Mouse (Mus musculus) MEL (cell line): Measurements from ENCODE around the gene Pde10a. TPM values are rescaled to one million over a fixed set of nuclear protein-coding genes. Genes with fewer than 3 reads are reported as not detected.

Source experiments
- DNase-seq: peaks from one replicate; pipeline ENCODE4 v3.0.0; 2011; ENCODE audit warnings: low read depth, low spot score
- H3K27ac ChIP-seq: 2 replicates; pipeline ENCODE4 v1.5.1; 2012; ENCODE audit warnings: low read depth, mild to moderate bottlenecking, control low read depth, low read length, moderate library complexity; ENCODE audit not compliant: control insufficient read depth
- H3K27me3 ChIP-seq, 2 experiments: fragments of 150-350 bp in 1 of 2; sonication (generic) in 1 of 2; 2 replicates each; pipeline ENCODE4 v1.6.1; 2012; ENCODE audit warnings: low read length in 2 of 2, mild to moderate bottlenecking in 2 of 2, improper control_type of control experiment in 1 of 2, moderate library complexity in 1 of 2; ENCODE audit not compliant: insufficient read depth in 2 of 2, control insufficient read depth in 1 of 2
- H3K36me3 ChIP-seq, 2 experiments: 2 replicates each; pipeline ENCODE4 v1.6.1; 2012 to 2014; ENCODE audit warnings: low read length in 2 of 2, improper control_type of control experiment in 1 of 2, inconsistent platforms in 1 of 2, mild to moderate bottlenecking in 1 of 2; ENCODE audit not compliant: insufficient read depth in 2 of 2, control insufficient read depth in 1 of 2
- H3K4me1 ChIP-seq, 2 experiments: fragments of 150-350 bp in 1 of 2; sonication (generic) in 1 of 2; 2 replicates each; pipeline ENCODE4 v1.6.1; 2012; ENCODE audit warnings: low read length in 2 of 2, improper control_type of control experiment in 1 of 2, mild to moderate bottlenecking in 1 of 2; ENCODE audit not compliant: insufficient read depth in 2 of 2, control insufficient read depth in 1 of 2
- H3K4me3 ChIP-seq, 2 experiments: fragments of 150-350 bp in 1 of 2; sonication (generic) in 1 of 2; 2 replicates each; pipeline ENCODE4 v1.5.1; 2012; ENCODE audit warnings: low read depth in 2 of 2, low read length in 2 of 2, mild to moderate bottlenecking in 2 of 2, moderate library complexity in 2 of 2, control low read depth in 1 of 2, improper control_type of control experiment in 1 of 2; ENCODE audit not compliant: control insufficient read depth in 1 of 2, insufficient read depth in 1 of 2
- H3K79me2 ChIP-seq: 2 replicates; pipeline ENCODE4 v1.6.1; 2012; ENCODE audit warnings: mild to moderate bottlenecking, low read length, moderate library complexity; ENCODE audit not compliant: control insufficient read depth, poor library complexity, insufficient read depth
- H3K9ac ChIP-seq: 2 replicates; pipeline ENCODE4 v1.6.1; 2012; ENCODE audit warnings: low read depth, mild to moderate bottlenecking, control low read depth, low read length, moderate library complexity; ENCODE audit not compliant: control insufficient read depth, poor library complexity, severe bottlenecking
- H3K9me3 ChIP-seq: fragments of 150-350 bp; sonication (generic); replicated peaks from 2 replicates; pipeline ENCODE4 v1.6.1; 2012; ENCODE audit warnings: mild to moderate bottlenecking, low read length, improper control_type of control experiment, moderate library complexity; ENCODE audit not compliant: insufficient read depth
- CHD1 ChIP-seq: IDR thresholded peaks from 2 replicates; pipeline ENCODE4 v1.6.1; 2012; ENCODE audit warnings: low read depth, mild to moderate bottlenecking, inconsistent platforms, low read length, improper control_type of control experiment
- CHD2 ChIP-seq: IDR thresholded peaks from 2 replicates; pipeline ENCODE4 v1.6.1; 2011; ENCODE audit warnings: low read length, improper control_type of control experiment
- ELF1 ChIP-seq: IDR thresholded peaks from 2 replicates; pipeline ENCODE4 v1.6.1; 2014; ENCODE audit warnings: low read depth, mild to moderate bottlenecking, inconsistent platforms, low read length, improper control_type of control experiment, moderate library complexity
- EP300 ChIP-seq, 2 experiments: IDR thresholded peaks; 2 replicates each; pipeline ENCODE4 v1.6.1; 2011; ENCODE audit warnings: improper control_type of control experiment in 2 of 2, low read length in 2 of 2, low read depth in 1 of 2, mild to moderate bottlenecking in 1 of 2
- GATA1 ChIP-seq: IDR thresholded peaks from 2 replicates; pipeline ENCODE4 v1.6.1; 2011; ENCODE audit warnings: low read depth, low read length, improper control_type of control experiment
- JUND ChIP-seq: IDR thresholded peaks from 2 replicates; pipeline ENCODE4 v1.6.1; 2011; ENCODE audit warnings: low read depth, mild to moderate bottlenecking, improper control_type of control experiment, low read length
- KAT2A ChIP-seq: conservative IDR thresholded peaks from 2 replicates; pipeline ENCODE4 v1.6.1; 2012; ENCODE audit warnings: low read depth, low read length, improper control_type of control experiment, inconsistent platforms
- NRF1 ChIP-seq: IDR thresholded peaks from 2 replicates; pipeline ENCODE4 v1.6.1; 2014; ENCODE audit warnings: low read depth, mild to moderate bottlenecking, inconsistent platforms, low read length, improper control_type of control experiment, moderate library complexity; ENCODE audit not compliant: poor library complexity, insufficient read depth, severe bottlenecking
- POLR2A ChIP-seq, 2 experiments: IDR thresholded peaks; 2 replicates each; pipeline ENCODE4 v1.6.1; 2011 to 2012; ENCODE audit warnings: low read length in 2 of 2, mild to moderate bottlenecking in 2 of 2, control low read depth in 1 of 2, improper control_type of control experiment in 1 of 2, low read depth in 1 of 2, moderate library complexity in 1 of 2; ENCODE audit not compliant: control insufficient read depth in 1 of 2, insufficient read depth in 1 of 2, poor library complexity in 1 of 2
- POLR2AphosphoS2 ChIP-seq: IDR thresholded peaks from 2 replicates; pipeline ENCODE4 v1.6.1; 2011; ENCODE audit warnings: low read length, improper control_type of control experiment
- POLR2AphosphoS5 ChIP-seq: IDR thresholded peaks from 2 replicates; pipeline ENCODE4 v1.6.1; 2012; ENCODE audit warnings: low read depth, borderline replicate concordance, mild to moderate bottlenecking, inconsistent platforms, low read length, moderate library complexity, mixed read lengths
- RAD21 ChIP-seq: IDR thresholded peaks from 2 replicates; pipeline ENCODE4 v1.6.1; 2011; ENCODE audit warnings: mild to moderate bottlenecking, low read depth, low read length, improper control_type of control experiment
- RCOR1 ChIP-seq: IDR thresholded peaks from 2 replicates; pipeline ENCODE4 v1.6.1; 2012; ENCODE audit warnings: low read depth, mild to moderate bottlenecking, inconsistent platforms, low read length, improper control_type of control experiment
- SIN3A ChIP-seq: IDR thresholded peaks from 2 replicates; pipeline ENCODE4 v1.6.1; 2012; ENCODE audit warnings: low read length, improper control_type of control experiment, inconsistent platforms
- SMC3 ChIP-seq: IDR thresholded peaks from 2 replicates; pipeline ENCODE4 v1.6.1; 2011; ENCODE audit warnings: low read depth, low read length, improper control_type of control experiment
- TBP ChIP-seq: IDR thresholded peaks from 2 replicates; pipeline ENCODE4 v1.8.0; 2011; ENCODE audit warnings: low read depth, low read length, improper control_type of control experiment
- UBTF ChIP-seq: IDR thresholded peaks from 2 replicates; pipeline ENCODE4 v1.6.1; 2012; ENCODE audit warnings: low read depth, mild to moderate bottlenecking, inconsistent platforms, low read length, improper control_type of control experiment, moderate library complexity, borderline replicate concordance; ENCODE audit not compliant: insufficient read depth
- USF2 ChIP-seq, 2 experiments: IDR thresholded peaks; 2 replicates each; pipeline ENCODE4 v1.6.1; 2011 to 2012; ENCODE audit warnings: improper control_type of control experiment in 2 of 2, low read length in 2 of 2, borderline replicate concordance in 1 of 2, inconsistent platforms in 1 of 2, low read depth in 1 of 2, mild to moderate bottlenecking in 1 of 2; ENCODE audit not compliant: insufficient read depth in 1 of 2
- ZKSCAN1 ChIP-seq: IDR thresholded peaks from 2 replicates; pipeline ENCODE4 v1.6.1; 2012; ENCODE audit warnings: low read depth, mild to moderate bottlenecking, inconsistent platforms, low read length, improper control_type of control experiment, moderate library complexity
- ZNF384 ChIP-seq: IDR thresholded peaks from 2 replicates; pipeline ENCODE4 v1.6.1; 2012; ENCODE audit warnings: low read depth, mild to moderate bottlenecking, inconsistent platforms, low read length, improper control_type of control experiment
- polyA plus RNA-seq, 2 experiments: library from polyadenylated mRNA; stranded (reverse) in 1 of 2; unstranded in 1 of 2; fragments of >175 nt in 1 of 2; fragments of >200 nt in 1 of 2; gene quantifications; 2 replicates each; pipeline versions ENCODE4 v1.2.1 to v1.2.4; 2012; ENCODE audit warnings: low replicate concordance in 2 of 2, low read depth in 1 of 2; ENCODE audit not compliant: insufficient read length in 2 of 2, insufficient read depth in 1 of 2, missing spikeins in 1 of 2
- total RNA-seq: library from RNA; depleted of rRNA; stranded (reverse); fragments of 300-350 nt; gene quantifications from 2 replicates; pipeline ENCODE4 v1.2.3, GENCODE M21; 2012

Pde10a gene
- total and polyA plus RNA-seq, 3 experiments, result 3.1 to 6.9 TPM; not detected in 1

- no peak for DNase-seq
These were observed 250.5 kb downstream of the Pde10a start for GRCm38 (mm10) chr17:8775571-8776161.

DNA sequence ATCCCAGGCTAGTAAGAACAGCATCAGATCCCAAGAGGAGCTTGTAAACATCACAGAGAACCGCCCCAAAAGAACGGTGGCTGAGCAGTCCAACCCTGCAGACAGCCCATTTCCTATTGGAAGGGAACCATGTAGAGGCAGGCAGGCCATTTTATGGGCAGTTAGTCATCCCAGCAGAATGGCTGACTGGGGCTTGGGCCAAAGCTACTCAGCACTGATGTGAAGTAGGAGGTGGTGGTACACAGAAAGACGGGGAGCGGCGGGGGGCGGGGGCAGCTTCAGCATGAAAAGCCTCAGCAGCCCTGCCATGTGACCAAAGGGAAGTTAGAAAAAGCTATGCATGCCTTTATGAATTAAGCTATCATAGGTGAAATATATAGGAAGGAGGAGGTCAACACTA, 252.5 kb downstream of the Pde10a start:
- Histone ChIP-seq H3K27me3 (no peaks in the 10 kb centered on the region), H3K4me1 (no peaks in the 10 kb centered on the region), H3K27ac (no peak overlapping the region), H3K9me3 (no peaks in the 10 kb centered on the region), H3K79me2 (no peaks in the 10 kb centered on the region), H3K9ac (no peak overlapping the region), H3K36me3 (no peaks in the 10 kb centered on the region), H3K4me3 (no peak overlapping the region)
- TF ChIP-seq POLR2AphosphoS5 (no peak), TBP (no peak), NRF1 (no peak), USF2 (IDR thresholded peaks at IDR 0.05; ENCODE audit: borderline replicate concordance in 1 of 2, insufficient read depth in 1 of 2, low read depth in 1 of 2, low read length in 2 of 2) (no peak), KAT2A (no peak)
- no peak for DNase-seq

More at GRCm38 (mm10) chr17:8775571-8776161, 250.5 kb downstream of the Pde10a start:
- no peaks in the 10 kb centered on the region for H3K79me2 ChIP-seq
- H3K4me1 ChIP-seq, result no peaks in the 10 kb centered on the region
- no peak overlapping the region for H3K9ac ChIP-seq
- H3K27me3 ChIP-seq, result no peaks in the 10 kb centered on the region
- H3K9me3 ChIP-seq, result no peaks in the 10 kb centered on the region
- no peak overlapping the region for H3K27ac ChIP-seq
- H3K36me3 ChIP-seq, result no peaks in the 10 kb centered on the region
- no peak overlapping the region for H3K4me3 ChIP-seq
- TF ChIP-seq RCOR1 (no peak), SMC3 (no peak), ELF1 (no peak), ZNF384 (no peak), JUND (no peak), CHD2 (no peak), ZKSCAN1 (no peak), GATA1 (no peak)

- Histone ChIP-seq H3K36me3 (no peaks in the 10 kb centered on the region), H3K9ac (no peak overlapping the region), H3K4me1 (no peaks in the 10 kb centered on the region), H3K79me2 (no peaks in the 10 kb centered on the region), H3K4me3 (no peak overlapping the region), H3K27me3 (no peaks in the 10 kb centered on the region), H3K27ac (no peak overlapping the region), H3K9me3 (no peaks in the 10 kb centered on the region)
- TF ChIP-seq TBP (no peak), RAD21 (no peak), CHD1 (no peak), SIN3A (no peak), POLR2A (IDR thresholded peaks at IDR 0.05; ENCODE audit: control insufficient read depth in 1 of 2, insufficient read depth in 1 of 2, low read depth in 1 of 2, low read length in 2 of 2, poor library complexity in 1 of 2) (no peak), EP300 (IDR thresholded peaks at IDR 0.05; ENCODE audit: low read depth in 1 of 2, low read length in 2 of 2) (no peak), POLR2AphosphoS2 (no peak), ZNF384 (no peak), UBTF (no peak)
- no peak for DNase-seq
These were observed 253.7 kb downstream of the Pde10a start for GRCm38 (mm10) chr17:8778839-8779238.
